Mouse (Mus musculus) splenic B cell, adult 2 months (primary cell): ENCODE results near the gene Spag9.

ENCODE experiments used
- DNase-seq: peaks from one replicate; pipeline ENCODE4 v3.0.0-alpha.2; 2011; ENCODE audit warnings: low read depth, low spot score
- H3K27me3 ChIP-seq: 2 replicates; pipeline ENCODE4 v1.6.1; 2012; ENCODE audit warnings: mild to moderate bottlenecking, low read length, moderate library complexity, mixed read lengths; ENCODE audit not compliant: control insufficient read depth, poor library complexity, insufficient read depth, severe bottlenecking
- H3K36me3 ChIP-seq: 2 replicates; pipeline ENCODE4 v1.6.1; 2012; ENCODE audit warnings: mild to moderate bottlenecking, low read length, moderate library complexity, mixed read lengths; ENCODE audit not compliant: control insufficient read depth, poor library complexity, insufficient read depth, severe bottlenecking

The Spag9 gene

DNA sequence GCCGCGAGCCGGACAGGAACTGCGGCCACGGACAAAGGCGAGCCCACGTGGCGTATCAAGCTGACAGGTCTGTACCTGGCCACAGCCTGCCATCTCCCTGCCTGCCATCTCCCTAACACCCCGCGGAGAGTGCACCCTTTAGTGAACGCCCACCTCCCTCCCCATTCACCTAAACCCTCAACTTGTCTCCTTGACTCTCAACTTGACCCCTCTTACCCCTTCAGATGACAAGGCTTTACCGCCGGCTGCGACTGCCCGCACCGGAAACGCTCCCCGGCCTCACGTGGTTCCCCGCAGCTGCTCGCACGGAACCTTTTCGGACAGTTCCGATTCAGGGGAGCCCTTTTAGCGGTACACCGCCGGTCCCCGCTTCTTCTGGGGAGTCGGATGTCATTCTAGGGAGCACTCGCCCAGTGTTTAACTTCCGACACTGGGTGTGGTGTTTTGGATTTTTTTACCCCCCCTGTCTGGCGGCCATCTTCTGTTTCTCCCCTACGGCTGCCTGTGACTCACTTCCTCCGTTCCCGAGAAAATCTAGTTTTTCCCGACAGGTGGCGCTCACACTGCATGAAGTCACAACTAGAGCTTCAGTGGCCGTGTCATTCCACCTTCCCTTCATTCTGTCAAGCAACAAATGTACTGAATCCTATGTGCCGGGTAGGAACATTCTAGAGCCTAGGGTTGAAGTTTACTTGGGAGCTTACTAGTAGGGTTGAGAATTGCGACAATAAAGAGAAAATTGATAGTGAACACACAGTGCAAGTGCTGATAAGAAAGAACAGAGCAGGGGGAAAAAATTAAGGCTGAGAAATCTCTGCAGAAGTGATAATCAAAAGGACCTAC is 27.7 kb upstream of the Spag9 start, which contains the start of the genes Gm20390 and Nme1:
Gene Gm20390 (minus strand): TSS at position 289 of the 843 bp plus-strand sequence.
Gene Nme1 (minus strand): TSS at position 517 of the 843 bp plus-strand sequence.
- DNase-seq: peak; percentile 99
- no peaks in the 10 kb centered on the region for H3K27me3 ChIP-seq
- H3K36me3 ChIP-seq: peaks cover 1% of the 10 kb centered on the region; the same call in 1 of the 2 replicates

DNA sequence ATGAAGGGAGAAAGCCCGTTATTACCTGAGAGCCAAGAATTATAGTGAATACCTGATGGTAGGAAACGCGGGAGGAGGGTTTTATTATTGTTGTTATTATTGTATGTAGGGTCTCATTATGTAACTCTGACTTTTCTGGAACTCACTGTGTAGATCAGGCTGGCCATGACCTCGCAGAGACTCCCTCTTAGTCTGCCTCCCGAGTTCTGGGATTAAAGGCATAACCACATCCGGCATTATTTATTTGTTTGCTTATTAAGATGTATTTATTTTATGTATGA is 27.1 kb upstream of the Spag9 start:
- no peak for DNase-seq
- H3K36me3 ChIP-seq: peaks cover 1% of the 10 kb centered on the region; the same call in 1 of the 2 replicates
- no peaks in the 10 kb centered on the region for H3K27me3 ChIP-seq

DNA sequence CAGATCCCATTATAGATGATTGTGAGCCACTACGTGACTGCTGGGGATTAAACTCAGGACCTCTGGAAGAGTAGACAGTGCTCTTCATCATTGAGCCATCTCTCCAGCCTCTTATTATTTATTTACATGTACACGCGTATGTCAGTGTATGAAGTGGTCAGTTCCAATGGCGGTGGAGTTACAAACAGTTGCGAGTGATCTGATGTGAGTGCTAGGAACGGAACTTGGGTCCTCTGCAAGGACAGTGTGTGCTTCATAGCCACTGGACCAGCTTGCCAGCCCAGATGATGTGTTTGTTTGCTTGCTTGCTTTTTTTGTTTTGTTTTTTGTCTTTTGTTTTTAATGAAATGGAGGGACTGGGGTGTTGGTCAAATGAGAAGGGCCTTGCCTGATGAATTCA is 26.7 kb upstream of the Spag9 start:
- H3K27me3 ChIP-seq: no peaks in the 10 kb centered on the region
- DNase-seq: no peak
- peaks cover 1% of the 10 kb centered on the region; the same call in 1 of the 2 replicates for H3K36me3 ChIP-seq

DNA sequence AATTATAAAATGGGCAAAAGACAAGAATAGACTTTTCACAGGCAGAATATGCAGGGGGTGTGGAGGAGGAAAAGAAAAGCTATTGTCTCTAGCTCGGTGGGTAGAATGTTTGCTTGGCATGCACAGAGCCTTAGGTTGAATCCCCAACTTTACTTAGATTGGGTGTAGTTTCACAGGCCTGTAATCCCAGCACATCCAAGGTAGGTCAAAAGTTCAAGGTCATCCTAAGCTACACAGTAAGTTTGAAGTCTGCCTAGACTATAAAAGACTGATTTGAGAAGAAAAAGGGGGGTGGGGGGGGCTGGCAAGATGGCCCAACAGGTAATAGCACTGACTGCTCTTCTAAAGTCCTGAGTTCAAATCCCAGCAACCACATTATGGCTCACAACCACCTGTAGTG is 26.1 kb upstream of the Spag9 start:
- no peaks in the 10 kb centered on the region for H3K27me3 ChIP-seq
- no peaks in the 10 kb centered on the region; the same call in 1 of the 2 replicates for H3K36me3 ChIP-seq
- DNase-seq: no peak

DNA sequence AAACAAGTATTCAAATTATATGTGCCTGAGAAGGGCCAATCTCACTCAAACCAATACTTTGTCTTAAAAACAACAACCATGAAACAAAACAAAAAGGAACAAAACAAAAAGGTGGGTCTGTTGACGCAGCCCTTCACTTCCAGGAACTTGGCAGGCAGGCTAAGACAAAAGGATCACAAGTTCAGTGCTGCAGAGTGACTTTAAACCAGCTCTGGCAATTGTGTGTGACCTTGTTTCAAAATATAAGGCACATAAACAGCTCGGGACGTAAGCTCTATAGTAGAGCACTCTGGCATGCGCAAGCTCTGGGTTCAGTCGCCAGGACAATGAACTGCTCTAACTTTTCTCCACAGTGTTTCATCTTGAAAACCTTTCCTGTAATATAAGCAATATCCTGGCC is 22.9 kb upstream of the Spag9 start:
- H3K36me3 ChIP-seq: no peaks in the 10 kb centered on the region
- no peak for DNase-seq

DNA sequence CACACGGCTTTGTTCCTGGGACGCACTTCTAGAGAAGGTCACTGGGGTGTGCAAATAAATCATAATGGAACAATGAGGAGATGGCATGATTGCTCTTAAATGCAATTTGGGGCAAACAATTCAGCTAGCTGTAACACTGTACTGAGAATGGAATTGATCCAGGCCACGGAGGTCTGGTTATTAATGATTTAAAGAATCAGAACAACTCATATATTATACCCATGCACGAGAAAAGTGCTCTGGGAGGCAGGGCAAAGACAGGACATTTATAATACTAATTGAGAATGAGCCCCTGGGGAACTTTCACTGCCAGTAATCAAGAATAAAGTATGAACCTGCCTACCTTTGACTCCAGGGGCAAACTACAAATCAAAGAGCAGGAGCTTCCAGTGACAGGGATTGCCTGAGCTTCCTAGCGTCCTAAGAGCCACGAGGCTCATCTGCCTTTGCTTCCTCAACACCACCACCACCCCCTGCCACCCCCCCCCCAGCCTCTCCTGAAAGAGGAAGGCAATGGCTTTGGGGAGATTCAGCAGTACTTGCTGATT is 16.3 kb upstream of the Spag9 start:
- no peaks in the 10 kb centered on the region for H3K36me3 ChIP-seq
- no peaks in the 10 kb centered on the region for H3K27me3 ChIP-seq
- DNase-seq: no peak

More for the DNA sequence above, 22.9 kb upstream of the Spag9 start:
- no peaks in the 10 kb centered on the region for H3K27me3 ChIP-seq

DNA sequence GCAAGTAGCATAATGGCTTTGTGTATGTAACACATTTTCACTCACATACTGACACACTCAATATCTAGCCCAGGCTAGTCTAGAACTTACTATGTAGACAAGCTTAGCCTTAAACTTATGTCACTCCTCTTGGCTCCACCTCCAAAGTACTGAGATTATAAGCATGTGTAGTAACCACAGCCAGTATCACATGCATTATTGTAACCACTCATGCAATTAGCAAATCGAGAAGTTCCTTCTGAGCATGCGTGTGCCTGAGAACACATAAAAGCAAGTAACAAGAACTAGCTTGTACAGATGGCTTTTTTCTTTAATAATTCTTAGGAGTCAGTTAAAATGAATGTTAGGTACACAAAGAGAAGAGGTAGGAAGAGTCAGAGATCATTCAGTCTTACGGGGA is 11.3 kb upstream of the Spag9 start:
- DNase-seq: peak; percentile 90
- no peaks in the 10 kb centered on the region for H3K27me3 ChIP-seq
- H3K36me3 ChIP-seq: no peaks in the 10 kb centered on the region

DNA sequence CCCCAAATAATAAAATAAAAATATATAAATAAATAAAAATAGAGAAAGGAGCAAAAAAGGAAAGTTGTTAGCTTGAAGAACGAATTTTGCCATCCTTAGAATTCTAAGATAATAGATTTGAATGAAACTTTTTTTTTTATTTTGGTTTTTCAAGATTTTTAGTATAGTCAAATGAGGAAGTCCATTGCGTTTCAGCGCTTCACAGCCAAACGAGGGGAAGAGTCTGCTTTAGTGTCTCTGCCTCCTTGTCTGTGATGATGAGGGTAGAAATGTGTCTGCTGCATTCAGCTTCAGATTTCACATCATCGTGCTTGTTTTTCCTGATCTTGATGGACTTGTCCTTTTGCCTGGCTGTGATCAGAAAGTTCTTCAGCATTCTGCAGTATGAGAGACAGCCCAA is 10.6 kb upstream of the Spag9 start:
- DNase-seq: peak; percentile 56
- Histone ChIP-seq H3K27me3 (no peaks in the 10 kb centered on the region), H3K36me3 (no peaks in the 10 kb centered on the region)

DNA sequence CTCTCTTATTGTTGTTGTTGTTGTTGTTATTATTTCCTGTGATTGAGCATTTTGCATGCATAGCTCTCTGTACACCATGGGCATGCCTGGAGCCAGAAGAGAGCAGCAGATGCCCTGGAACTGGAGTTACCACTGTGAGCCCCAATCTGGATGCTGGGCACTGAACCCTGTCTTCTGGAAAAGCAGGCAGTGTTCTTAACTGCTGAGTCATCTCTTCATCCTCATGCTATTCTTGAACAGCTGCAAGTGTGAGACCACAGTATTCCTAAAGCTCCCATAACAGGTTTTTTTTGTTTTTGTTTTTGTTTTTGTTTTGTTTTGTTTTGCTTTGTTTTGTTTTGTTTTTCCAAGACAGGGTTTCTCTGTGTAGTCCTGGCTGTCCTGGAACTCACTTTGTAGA is 9.6 kb upstream of the Spag9 start:
- DNase-seq: no peak
- Histone ChIP-seq H3K36me3 (no peaks in the 10 kb centered on the region), H3K27me3 (no peaks in the 10 kb centered on the region)

DNA sequence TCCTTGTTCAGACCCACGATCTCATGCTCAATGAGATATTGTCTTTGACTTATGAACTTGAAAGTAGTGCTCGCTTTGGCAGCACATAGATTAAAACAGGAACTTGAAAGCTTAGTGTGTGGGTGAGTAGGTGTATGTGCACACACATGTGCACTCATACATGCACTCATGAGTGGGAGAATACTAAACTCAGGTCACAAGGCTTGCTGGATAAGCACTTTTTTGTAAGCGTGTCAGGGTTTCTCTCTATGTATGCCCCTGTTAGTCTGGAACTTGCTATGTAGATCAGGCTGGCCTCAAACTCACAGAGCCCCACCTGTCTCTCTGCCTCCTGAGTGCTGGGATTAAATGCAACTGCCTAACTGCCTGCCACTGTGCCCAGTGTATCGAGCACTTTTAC is 8.9 kb upstream of the Spag9 start:
- Histone ChIP-seq H3K27me3 (no peaks in the 10 kb centered on the region), H3K36me3 (no peaks in the 10 kb centered on the region)
- DNase-seq: peak; percentile 75

DNA sequence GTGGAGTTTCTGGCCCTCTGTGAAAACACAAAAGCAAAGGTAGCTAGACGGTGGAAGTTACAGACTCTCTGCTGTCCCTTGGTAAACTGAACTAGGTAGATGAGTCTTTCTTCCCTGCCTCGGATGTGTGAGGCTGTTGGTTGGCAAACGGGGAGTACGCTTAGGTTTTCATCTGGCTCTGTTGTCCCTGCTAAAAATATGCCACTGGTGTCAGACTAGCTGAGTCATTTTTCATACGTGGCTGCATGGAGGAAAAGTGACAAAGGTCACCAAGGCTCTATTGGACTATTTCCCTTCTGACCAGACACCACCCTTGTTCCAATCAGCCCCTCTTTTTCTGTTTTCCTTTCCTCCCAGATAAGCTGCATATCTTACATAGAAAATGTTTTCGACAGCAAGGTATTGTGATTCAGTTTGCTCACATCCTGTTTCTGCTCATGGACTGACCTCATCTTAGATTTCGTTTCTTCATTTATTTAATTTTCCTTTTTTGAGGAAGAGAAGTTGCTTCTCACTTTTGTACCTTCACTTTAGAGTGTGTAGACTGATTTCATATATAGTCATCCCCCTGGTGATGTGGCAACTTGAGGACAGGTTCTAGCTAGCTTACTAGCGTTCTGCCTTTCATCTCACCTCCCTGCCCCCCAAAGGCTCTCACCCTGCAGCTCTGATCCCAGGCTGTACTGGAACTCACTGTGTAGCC is 8.1 kb upstream of the Spag9 start:
- Histone ChIP-seq H3K27me3 (no peaks in the 10 kb centered on the region), H3K36me3 (no peaks in the 10 kb centered on the region)
- DNase-seq: peak; percentile 58

DNA sequence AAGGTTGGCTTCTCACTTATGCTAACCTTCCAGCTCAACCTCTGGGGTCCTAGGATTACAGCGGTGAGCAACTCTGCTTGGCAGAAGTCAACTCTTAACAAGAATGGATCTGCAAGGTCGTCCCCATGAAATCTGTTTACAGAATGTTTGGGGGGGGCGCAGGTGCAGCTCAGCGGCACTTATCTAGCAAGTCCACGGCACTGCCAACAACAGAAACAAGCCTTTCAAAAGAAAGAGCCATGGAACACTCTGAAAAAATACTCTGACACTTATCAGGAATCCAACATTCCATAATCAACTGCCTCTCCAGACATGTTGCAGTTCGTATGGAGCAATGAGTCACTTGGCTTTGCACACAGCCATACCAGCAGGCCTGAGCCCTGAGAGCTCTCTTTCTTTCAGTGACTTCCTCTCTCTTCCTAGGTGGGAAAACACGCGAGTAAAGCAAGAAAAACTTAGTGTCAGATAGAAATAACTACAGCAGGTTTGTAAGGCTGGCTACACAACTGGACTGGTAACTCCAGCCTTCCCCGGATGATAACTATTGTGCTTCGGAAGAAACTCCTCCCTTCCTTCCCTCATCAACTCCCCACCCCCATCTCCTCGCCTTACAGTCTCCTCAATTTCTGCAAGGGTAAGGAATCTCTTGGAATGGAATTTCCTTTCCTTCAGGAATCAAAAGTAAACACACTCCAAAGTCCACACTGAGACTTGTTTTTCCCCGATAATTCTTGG is 7.4 kb upstream of the Spag9 start:
- no peaks in the 10 kb centered on the region for H3K27me3 ChIP-seq
- no peaks in the 10 kb centered on the region for H3K36me3 ChIP-seq
- no peak for DNase-seq

DNA sequence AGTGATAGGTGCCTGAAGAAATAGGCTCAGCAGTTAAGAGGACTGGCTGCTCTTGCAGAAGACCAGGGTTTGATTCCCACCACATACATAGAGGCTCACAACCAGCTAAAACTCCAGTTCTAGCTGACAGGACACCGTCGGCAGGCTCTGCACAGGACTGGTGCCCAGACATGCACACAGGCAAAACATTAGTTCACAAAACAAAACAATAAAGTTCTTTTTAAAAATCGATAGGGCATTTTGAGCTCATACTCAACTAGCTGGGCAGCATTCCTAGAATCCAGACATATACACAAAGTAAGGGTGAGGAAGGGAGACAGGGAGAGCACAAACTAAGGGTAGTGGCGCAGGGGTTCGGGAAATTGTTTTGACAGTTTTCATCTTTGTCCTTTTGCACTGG is 1.4 kb upstream of the Spag9 start:
- no peak for DNase-seq

DNA sequence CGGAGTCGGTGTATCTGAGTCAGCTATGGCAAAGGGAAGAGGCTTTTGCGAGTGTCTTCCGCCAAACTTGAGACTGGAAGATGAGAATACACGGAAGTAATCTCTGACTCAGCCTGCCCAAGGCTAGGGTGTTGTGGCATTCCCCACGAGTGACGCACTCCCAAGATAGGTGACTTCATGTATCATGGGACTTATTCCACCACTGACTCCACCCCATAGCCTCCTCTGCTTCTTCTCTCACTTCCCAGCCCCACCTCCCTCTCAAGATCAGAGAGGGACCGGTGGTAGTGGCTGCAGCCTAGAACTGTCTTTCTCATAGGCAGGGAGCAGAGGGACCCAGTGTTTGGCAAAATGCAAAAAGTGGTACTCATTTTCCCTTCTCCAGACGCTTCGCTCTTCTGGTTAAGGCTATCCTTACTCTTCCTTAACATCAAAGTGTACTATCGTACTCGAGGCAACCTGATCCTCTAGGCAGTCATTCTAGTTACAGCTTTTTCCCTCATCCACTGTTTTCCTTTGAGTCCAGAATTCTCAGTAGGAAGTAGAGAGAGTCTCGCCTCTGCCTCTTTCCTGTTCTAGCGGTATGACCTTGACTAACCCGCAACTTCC is 676 bp upstream of the Spag9 start:
- DNase-seq: peak; percentile 93

More for the DNA sequence above, 1.4 kb upstream of the Spag9 start:
- peaks cover 4% of the 10 kb centered on the region; the same call in 1 of the 2 replicates for H3K36me3 ChIP-seq
- no peaks in the 10 kb centered on the region for H3K27me3 ChIP-seq

More for the DNA sequence above, 676 bp upstream of the Spag9 start:
- Histone ChIP-seq H3K36me3 (peaks cover 4% of the 10 kb centered on the region; the same call in 1 of the 2 replicates), H3K27me3 (no peaks in the 10 kb centered on the region)
